ENCODE assay signal across 21 mouse cellular contexts in the genomic region with DNA sequence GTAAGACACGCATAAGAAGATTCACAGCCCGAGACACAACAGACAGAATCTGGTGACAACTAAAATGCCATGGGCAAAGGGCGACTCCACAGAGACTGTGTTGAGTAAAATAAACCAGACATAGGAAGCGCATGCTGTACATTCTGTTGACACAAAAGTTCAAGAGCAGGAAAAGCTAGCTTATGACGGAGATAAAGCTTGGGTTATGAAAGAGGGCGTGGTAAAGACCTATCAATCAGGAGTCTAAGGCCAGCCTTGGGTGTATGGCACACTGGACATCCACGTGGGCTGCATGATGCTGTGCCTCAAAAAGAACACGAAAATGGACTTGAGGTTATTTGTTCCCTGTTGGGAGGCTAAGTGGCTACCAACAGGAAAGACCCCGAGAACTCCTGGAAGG. TPM values are rescaled to one million over a fixed set of nuclear protein-coding genes. Genes with fewer than 3 reads are reported as not detected.
DNase-seq lines count a peak whose midpoint lies in the region; ATAC-seq and TF ChIP-seq lines count a peak whose summit lies in the region.
"Had no signal": no experiment of that assay in that cellular context is flagged by ENCODE, and none has a peak within 500 bp of the region (broad histone marks: within the 10 kb centered on the region; RNA-seq: fewer than 3 reads in every experiment).

No protein-coding gene starts in this region.

- ATAC-seq in lung, postnatal 0 days = peak; percentile 62
- ATAC-seq in intestine, embryonic 16.5 days = peak; percentile 50
- ATAC-seq in hindbrain, postnatal 0 days = no peak
- ATAC-seq: forebrain, embryonic 15.5 days had no signal

- no peak for TF ChIP-seq EP300 in lung, postnatal 0 days (IDR thresholded peaks at IDR 0.05)

- no peak for TF ChIP-seq CTCF in lung, postnatal 0 days (IDR thresholded peaks at IDR 0.05)
- no peak for TF ChIP-seq CTCF in hindbrain, postnatal 0 days (IDR thresholded peaks at IDR 0.05; ENCODE audit: low read depth)

- no peak overlapping the region for H3K27ac ChIP-seq in lung, postnatal 0 days (ENCODE audit: low read length)
- H3K27ac ChIP-seq in intestine, embryonic 16.5 days (ENCODE audit: low read length) = peak overlapping the region; percentile 5; the same call in 1 of the 2 replicates
- H3K27ac ChIP-seq in hindbrain, postnatal 0 days = no peak overlapping the region
- H3K27ac ChIP-seq: embryonic facial prominence, embryonic 10.5 days; embryonic facial prominence, embryonic 12.5 days; forebrain, embryonic 12.5 days; forebrain, embryonic 15.5 days had no signal

- H3K4me1 ChIP-seq in lung, postnatal 0 days (ENCODE audit: insufficient read depth, low read depth, low read length) = no peaks in the 10 kb centered on the region; the same call in 1 of the 2 replicates
- peaks cover 22% of the 10 kb centered on the region for H3K4me1 ChIP-seq in intestine, embryonic 16.5 days (ENCODE audit: control insufficient read depth, insufficient read depth, low read length)
- H3K4me1 ChIP-seq in hindbrain, postnatal 0 days (ENCODE audit: insufficient read depth, low read length) = no peaks in the 10 kb centered on the region
- H3K4me1 ChIP-seq: embryonic facial prominence, embryonic 12.5 days had no signal

- H3K36me3 ChIP-seq in lung, postnatal 0 days (ENCODE audit: insufficient read depth, low read length) = no peaks in the 10 kb centered on the region
- no peaks in the 10 kb centered on the region for H3K36me3 ChIP-seq in intestine, embryonic 16.5 days (ENCODE audit: control insufficient read depth, insufficient read depth, low read length)
- 0 out of 2 replicates have a peak, but pooled peaks cover 8% of the 10 kb centered on the region for H3K36me3 ChIP-seq in hindbrain, postnatal 0 days (ENCODE audit: insufficient read depth, low read length)
- H3K36me3 ChIP-seq: embryonic facial prominence, embryonic 10.5 days; embryonic facial prominence, embryonic 12.5 days had no signal

- no peak overlapping the region for H3K4me3 ChIP-seq in lung, postnatal 0 days (ENCODE audit: low read depth, low read length)
- H3K4me3 ChIP-seq in intestine, embryonic 16.5 days (ENCODE audit: low read length) = no peak overlapping the region
- H3K4me3 ChIP-seq in hindbrain, postnatal 0 days (ENCODE audit: low read length) = no peak overlapping the region
- H3K4me3 ChIP-seq: embryonic facial prominence, embryonic 10.5 days; embryonic facial prominence, embryonic 12.5 days; forebrain, embryonic 12.5 days; forebrain, embryonic 15.5 days had no signal

- 51% methylated on average over 9 of the region's 9 CpGs for WGBS in lung, postnatal 0 days
- 47% methylated on average over 9 of the region's 9 CpGs for WGBS in intestine, embryonic 16.5 days
- WGBS in hindbrain, postnatal 0 days = 87% methylated on average over 9 of the region's 9 CpGs

- H3K9me3 ChIP-seq in lung, postnatal 0 days (ENCODE audit: low read length) = no peaks in the 10 kb centered on the region
- no peaks in the 10 kb centered on the region for H3K9me3 ChIP-seq in intestine, embryonic 16.5 days (ENCODE audit: control insufficient read depth, low read length)
- H3K9me3 ChIP-seq in hindbrain, postnatal 0 days (ENCODE audit: low read length) = no peaks in the 10 kb centered on the region
- H3K9me3 ChIP-seq: embryonic facial prominence, embryonic 10.5 days; embryonic facial prominence, embryonic 12.5 days; forebrain, embryonic 12.5 days; forebrain, embryonic 15.5 days had no signal

- DNase-seq in lung, postnatal 0 days (ENCODE audit: low spot score) = peak; percentile 49
- no peak for DNase-seq in lung, postnatal 4 days
- DNase-seq in adrenal gland, adult 2 months = no peak
- no peak for DNase-seq in hindbrain, postnatal 0 days (ENCODE audit: low spot score)
- DNase-seq: adrenal gland, adult 8-10 months; adrenal gland, postnatal 14 days; adrenal gland, postnatal 36 days; cerebellum, adult 11-12 months; cerebellum, adult 2 months; cerebellum, adult 9-10 months; cerebellum, postnatal 10 days; cerebellum, postnatal 25 days had no signal

- no peak overlapping the region for H3K9ac ChIP-seq in lung, postnatal 0 days (replicated peaks; ENCODE audit: low read depth)
- no peak overlapping the region for H3K9ac ChIP-seq in intestine, embryonic 16.5 days (ENCODE audit: low read depth, low read length)
- H3K9ac ChIP-seq in hindbrain, postnatal 0 days (replicated peaks; ENCODE audit: low read length) = no peak overlapping the region
- H3K9ac ChIP-seq: embryonic facial prominence, embryonic 12.5 days; forebrain, embryonic 12.5 days; forebrain, embryonic 15.5 days had no signal

- no peaks in the 10 kb centered on the region for H3K27me3 ChIP-seq in lung, postnatal 0 days (replicated peaks; ENCODE audit: insufficient read depth, low read length)
- H3K27me3 ChIP-seq in intestine, embryonic 16.5 days (replicated peaks; ENCODE audit: control insufficient read depth, insufficient read depth, low read length) = no peaks in the 10 kb centered on the region
- no peaks in the 10 kb centered on the region for H3K27me3 ChIP-seq in hindbrain, postnatal 0 days (ENCODE audit: insufficient read depth, low read length)
- H3K27me3 ChIP-seq: embryonic facial prominence, embryonic 12.5 days; forebrain, embryonic 12.5 days; forebrain, embryonic 15.5 days had no signal

- no peak overlapping the region for H3K4me2 ChIP-seq in lung, postnatal 0 days (replicated peaks; ENCODE audit: low read depth, low read length)
- H3K4me2 ChIP-seq in intestine, embryonic 16.5 days (ENCODE audit: low read depth, low read length) = no peak overlapping the region
- no peak overlapping the region for H3K4me2 ChIP-seq in hindbrain, postnatal 0 days (ENCODE audit: low read depth, low read length)
- H3K4me2 ChIP-seq: embryonic facial prominence, embryonic 12.5 days; forebrain, embryonic 12.5 days; forebrain, embryonic 15.5 days had no signal

RNA-seq across cellular contexts. Expression of a gene that starts 24.6 kb away (rescaled TPM):
- polyA plus RNA-seq in lung, postnatal 0 days (2015; fragmentation: Nextera tagmentation; extraction: Ambion mirVana) = not detected in 2 replicates
- polyA plus RNA-seq in intestine, embryonic 16.5 days (2015; fragmentation: Nextera tagmentation; extraction: Ambion mirVana) = not detected in 2 replicates
- total RNA-seq in adrenal gland, adult 2 months (2021) = not detected
- not detected in 2 replicates for polyA plus RNA-seq in adrenal gland, adult 2 months (2012; rRNA removed)
- not detected in 2 replicates for total RNA-seq in hindbrain, postnatal 0 days (2014; rRNA removed)
- not detected in 2 replicates for polyA plus RNA-seq in hindbrain, postnatal 0 days (2015; fragmentation: Nextera tagmentation; extraction: Ambion mirVana)
- total RNA-seq: adrenal gland, adult 8-10 months; adrenal gland, postnatal 14 days; adrenal gland, postnatal 36 days; ES-E14; MEL had no signal
- polyA plus RNA-seq: C2C12; cerebellum, adult 2 months; embryonic facial prominence, embryonic 12.5 days; embryonic facial prominence, embryonic 14.5 days; forebrain, embryonic 12.5 days; forebrain, embryonic 15.5 days had no signal

RNA-seq across cellular contexts. Expression of a gene that starts 45.3 kb away (rescaled TPM):
- 24.1 and 24.7 TPM in 2 replicates for polyA plus RNA-seq in lung, postnatal 0 days (2015; fragmentation: Nextera tagmentation; extraction: Ambion mirVana)
- 81.9 and 90.3 TPM in 2 replicates for polyA plus RNA-seq in intestine, embryonic 16.5 days (2015; fragmentation: Nextera tagmentation; extraction: Ambion mirVana)
- total RNA-seq in adrenal gland, adult 2 months (2021) = 10 to 100 TPM in 1 of 2 experiments, 1 to 10 TPM in 1; 4.4 to 12.1 TPM
- 0.85 TPM in 1 of 2 replicates, not detected in the other for polyA plus RNA-seq in adrenal gland, adult 2 months (2012; rRNA removed)
- total RNA-seq in hindbrain, postnatal 0 days (2014; rRNA removed) = 4.7 and 40.9 TPM in 2 replicates
- 23.4 and 23.6 TPM in 2 replicates for polyA plus RNA-seq in hindbrain, postnatal 0 days (2015; fragmentation: Nextera tagmentation; extraction: Ambion mirVana)

Comparison
In these comparisons a context has a peak if more than half of its experiments do, and no peak if none do; other contexts are left out.
1. RNA of a gene that starts 45.3 kb away (polyA plus RNA-seq): 81.9 to 90.3 TPM in intestine, embryonic 16.5 days, 24.1 to 24.7 TPM in lung, postnatal 0 days and 23.4 to 23.6 TPM in hindbrain, postnatal 0 days; 0.85 TPM in adrenal gland, adult 2 months; every median in the first group is over 10 times any median in the second.